Mouse (Mus musculus): Measurements from ENCODE around the gene AI464131. TPM values are rescaled to one million over a fixed set of nuclear protein-coding genes. Genes with fewer than 3 reads are reported as not detected.

Gene AI464131
- polyA plus RNA-seq, 1 experiment from 2014 or later, result 7.3 TPM

GRCm38 (mm10) chr4:41522136-41522535 is 19.3 kb upstream of the AI464131 start:
- Histone ChIP-seq H3K4me1 (peaks cover 48% of the 10 kb centered on the region), H3K9me3 (replicated peaks) (no peaks in the 10 kb centered on the region), H3K27ac (replicated peaks) (0 out of 2 replicates have a peak overlapping the region, but pooled peaks have one; percentile 6), H3K27me3 (ENCODE audit: low read depth, poor library complexity, severe bottlenecking) (peaks cover 25% of the 10 kb centered on the region; the same call in 1 of the 2 replicates), H3K36me3 (peaks cover 22% of the 10 kb centered on the region), H3K4me3 (no peak overlapping the region)
- no peak for DNase-seq (ENCODE audit: low spot score)
- 90% methylated on average over 6 of the region's 6 CpGs for WGBS

DNA sequence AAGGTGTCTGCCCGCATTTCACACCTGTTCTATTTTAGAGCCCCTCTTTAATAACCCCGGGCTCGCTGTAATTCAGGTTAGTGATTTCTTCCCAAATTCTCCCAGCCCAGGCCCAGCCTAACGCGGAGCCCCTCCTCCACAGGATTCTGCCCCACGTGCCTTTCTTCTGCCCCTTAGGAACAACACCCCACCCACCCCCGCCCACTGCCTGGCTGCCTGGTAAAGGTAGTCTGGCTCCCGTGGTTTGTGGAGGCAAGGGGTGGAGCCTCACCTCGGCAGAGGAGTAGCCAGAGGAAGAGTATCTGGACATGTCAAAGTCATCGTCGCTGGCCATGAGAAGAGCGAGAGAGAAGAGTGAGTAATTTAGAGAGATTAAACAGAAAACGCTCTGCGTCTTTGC is 17.8 kb upstream of the AI464131 start:
- peaks cover 22% of the 10 kb centered on the region for H3K36me3 ChIP-seq
- H3K27me3 ChIP-seq (ENCODE audit: low read depth, poor library complexity, severe bottlenecking), result peaks cover 25% of the 10 kb centered on the region; the same call in 1 of the 2 replicates
- WGBS, result 45% methylated on average over 14 of the region's 14 CpGs
- H3K27ac ChIP-seq (replicated peaks), result no peak overlapping the region
- no peaks in the 10 kb centered on the region for H3K9me3 ChIP-seq (replicated peaks)
- H3K4me1 ChIP-seq, result peaks cover 33% of the 10 kb centered on the region
- no peak for DNase-seq (ENCODE audit: low spot score)
- H3K4me3 ChIP-seq, result no peak overlapping the region

GRCm38 (mm10) chr4:41519195-41519594 is 16.3 kb upstream of the AI464131 start:
- DNase-seq (ENCODE audit: low spot score), result no peak
- H3K4me3 ChIP-seq, result no peak overlapping the region
- H3K36me3 ChIP-seq, result peaks cover 22% of the 10 kb centered on the region
- peaks cover 25% of the 10 kb centered on the region; the same call in 1 of the 2 replicates for H3K27me3 ChIP-seq (ENCODE audit: low read depth, poor library complexity, severe bottlenecking)
- 95% methylated on average over 5 of the region's 5 CpGs for WGBS
- H3K27ac ChIP-seq (replicated peaks), result no peak overlapping the region
- peaks cover 25% of the 10 kb centered on the region for H3K4me1 ChIP-seq
- H3K9me3 ChIP-seq (replicated peaks), result no peaks in the 10 kb centered on the region

DNA sequence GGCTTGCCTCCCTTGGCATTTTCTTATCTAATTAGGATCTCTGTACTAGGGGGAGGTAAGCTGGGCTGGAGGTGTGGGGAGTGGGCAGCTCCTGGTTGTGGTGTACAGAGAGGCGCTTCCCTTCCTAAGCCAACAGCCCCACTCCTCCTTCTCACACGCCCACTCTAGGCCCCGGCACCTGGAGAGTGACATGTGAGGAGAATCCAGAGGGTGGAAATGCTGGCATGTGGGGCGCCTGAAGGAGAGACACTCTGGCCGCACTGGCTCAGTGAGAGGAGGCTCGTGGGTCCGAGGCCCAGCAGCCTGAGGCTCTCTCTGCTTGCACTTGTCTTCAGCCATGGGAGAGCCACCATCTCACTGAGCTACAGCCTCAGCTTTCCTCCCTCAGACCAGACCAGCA is 15.5 kb upstream of the AI464131 start:
- WGBS, result 78% methylated on average over 7 of the region's 7 CpGs
- Histone ChIP-seq H3K4me3 (no peak overlapping the region), H3K27me3 (ENCODE audit: low read depth, poor library complexity, severe bottlenecking) (peaks cover 26% of the 10 kb centered on the region), H3K9me3 (replicated peaks) (no peaks in the 10 kb centered on the region), H3K27ac (replicated peaks) (peak overlapping the region; percentile 42; the same call in 1 of the 2 replicates), H3K36me3 (peaks cover 20% of the 10 kb centered on the region), H3K4me1 (peaks cover 25% of the 10 kb centered on the region)
- DNase-seq (ENCODE audit: low spot score), result no peak

- peak within 1 kb of the TSS; percentile 42; the same call in 1 of the 2 replicates for H3K27ac ChIP-seq (replicated peaks)
- WGBS, result 87% methylated on average over 2 of the region's 2 CpGs
Measured at GRCm38 (mm10) chr4:41517233-41517632, 14.4 kb upstream of the AI464131 start, which contains the start of gene 1110017D15Rik. TSS of gene 1110017D15Rik (minus strand) at chr4:41517333.

GRCm38 (mm10) chr4:41513714-41514113 is 10.8 kb upstream of the AI464131 start:
- H3K27me3 ChIP-seq (ENCODE audit: low read depth, poor library complexity, severe bottlenecking), result peaks cover 38% of the 10 kb centered on the region
- WGBS, result 28% methylated on average over 8 of the region's 8 CpGs
- H3K4me3 ChIP-seq, result no peak overlapping the region
- DNase-seq (ENCODE audit: low spot score), result no peak
- no peak overlapping the region; the same call in 1 of the 2 replicates for H3K27ac ChIP-seq (replicated peaks)
- H3K36me3 ChIP-seq, result 0 out of 2 replicates have a peak, but pooled peaks cover 2% of the 10 kb centered on the region
- H3K9me3 ChIP-seq (replicated peaks), result no peaks in the 10 kb centered on the region
- H3K4me1 ChIP-seq, result peaks cover 7% of the 10 kb centered on the region

More at GRCm38 (mm10) chr4:41517233-41517632, 14.4 kb upstream of the AI464131 start, which contains the start of gene 1110017D15Rik:
- no peak within 1 kb of the TSS for H3K4me3 ChIP-seq
- peaks cover 20% of the 10 kb centered on the region for H3K36me3 ChIP-seq
- H3K27me3 ChIP-seq (ENCODE audit: low read depth, poor library complexity, severe bottlenecking), result peaks cover 35% of the 10 kb centered on the region
- DNase-seq (ENCODE audit: low spot score), result no peak
- peaks cover 22% of the 10 kb centered on the region for H3K4me1 ChIP-seq
- no peaks in the 10 kb centered on the region for H3K9me3 ChIP-seq (replicated peaks)

GRCm38 (mm10) chr4:41513309-41513708 is 10.4 kb upstream of the AI464131 start:
- no peaks in the 10 kb centered on the region for H3K36me3 ChIP-seq
- H3K27me3 ChIP-seq (ENCODE audit: low read depth, poor library complexity, severe bottlenecking), result peaks cover 42% of the 10 kb centered on the region
- no peak overlapping the region for H3K4me3 ChIP-seq
- peaks cover 7% of the 10 kb centered on the region for H3K4me1 ChIP-seq
- H3K27ac ChIP-seq (replicated peaks), result no peak overlapping the region; the same call in 1 of the 2 replicates
- 34% methylated on average over 4 of the region's 4 CpGs for WGBS
- H3K9me3 ChIP-seq (replicated peaks), result no peaks in the 10 kb centered on the region
- DNase-seq (ENCODE audit: low spot score), result no peak

GRCm38 (mm10) chr4:41507998-41508397 is 5.1 kb upstream of the AI464131 start:
- no peak for DNase-seq (ENCODE audit: low spot score)

GRCm38 (mm10) chr4:41507326-41507924 is 4.5 kb upstream of the AI464131 start:
- H3K4me1 ChIP-seq, result peaks cover 41% of the 10 kb centered on the region
- H3K4me3 ChIP-seq, result peak overlapping the region; percentile 71
- no peaks in the 10 kb centered on the region for H3K9me3 ChIP-seq (replicated peaks)
- H3K36me3 ChIP-seq, result no peaks in the 10 kb centered on the region
- 2% methylated on average over 22 of the region's 22 CpGs for WGBS
- DNase-seq (ENCODE audit: low spot score), result peak; percentile 59
- H3K27me3 ChIP-seq (ENCODE audit: low read depth, poor library complexity, severe bottlenecking), result peaks cover 61% of the 10 kb centered on the region
- H3K27ac ChIP-seq (replicated peaks), result peak overlapping the region; percentile 88

More at GRCm38 (mm10) chr4:41507998-41508397, 5.1 kb upstream of the AI464131 start:
- H3K36me3 ChIP-seq, result no peaks in the 10 kb centered on the region
- peak overlapping the region; percentile 71 for H3K4me3 ChIP-seq
- H3K27ac ChIP-seq (replicated peaks), result no peak overlapping the region
- H3K27me3 ChIP-seq (ENCODE audit: low read depth, poor library complexity, severe bottlenecking), result peaks cover 62% of the 10 kb centered on the region
- no peaks in the 10 kb centered on the region for H3K9me3 ChIP-seq (replicated peaks)
- WGBS, result 44% methylated on average over 7 of the region's 7 CpGs
- H3K4me1 ChIP-seq, result peaks cover 35% of the 10 kb centered on the region

GRCm38 (mm10) chr4:41506906-41507305 is 4.0 kb upstream of the AI464131 start:
- H3K27ac ChIP-seq (replicated peaks), result peak overlapping the region; percentile 88
- no peaks in the 10 kb centered on the region for H3K9me3 ChIP-seq (replicated peaks)
- H3K4me3 ChIP-seq, result peak overlapping the region; percentile 71
- under 1% methylated on average over 29 of the region's 29 CpGs for WGBS
- H3K4me1 ChIP-seq, result peaks cover 46% of the 10 kb centered on the region
- peak; percentile 92 for DNase-seq (ENCODE audit: low spot score)
- no peaks in the 10 kb centered on the region for H3K36me3 ChIP-seq
- H3K27me3 ChIP-seq (ENCODE audit: low read depth, poor library complexity, severe bottlenecking), result peaks cover 61% of the 10 kb centered on the region

- H3K36me3 ChIP-seq, result no peaks in the 10 kb centered on the region
- 9% methylated on average over 13 of the region's 13 CpGs for WGBS
- peaks cover 50% of the 10 kb centered on the region for H3K4me1 ChIP-seq
- peak overlapping the region; percentile 88 for H3K27ac ChIP-seq (replicated peaks)
- H3K9me3 ChIP-seq (replicated peaks), result no peaks in the 10 kb centered on the region
- peak overlapping the region; percentile 71 for H3K4me3 ChIP-seq
- peak; percentile 79 for DNase-seq (ENCODE audit: low spot score)
- peaks cover 61% of the 10 kb centered on the region for H3K27me3 ChIP-seq (ENCODE audit: low read depth, poor library complexity, severe bottlenecking)
Measured at GRCm38 (mm10) chr4:41506156-41506555, 3.3 kb upstream of the AI464131 start.

- Histone ChIP-seq H3K9me3 (replicated peaks) (no peaks in the 10 kb centered on the region), H3K27ac (replicated peaks) (no peak overlapping the region), H3K36me3 (no peaks in the 10 kb centered on the region), H3K27me3 (ENCODE audit: low read depth, poor library complexity, severe bottlenecking) (peaks cover 69% of the 10 kb centered on the region), H3K4me3 (no peak overlapping the region), H3K4me1 (peaks cover 50% of the 10 kb centered on the region)
- 49% methylated on average over 11 of the region's 11 CpGs for WGBS
- no peak for DNase-seq (ENCODE audit: low spot score)
Measured at GRCm38 (mm10) chr4:41505131-41505551, 2.3 kb upstream of the AI464131 start.

DNA sequence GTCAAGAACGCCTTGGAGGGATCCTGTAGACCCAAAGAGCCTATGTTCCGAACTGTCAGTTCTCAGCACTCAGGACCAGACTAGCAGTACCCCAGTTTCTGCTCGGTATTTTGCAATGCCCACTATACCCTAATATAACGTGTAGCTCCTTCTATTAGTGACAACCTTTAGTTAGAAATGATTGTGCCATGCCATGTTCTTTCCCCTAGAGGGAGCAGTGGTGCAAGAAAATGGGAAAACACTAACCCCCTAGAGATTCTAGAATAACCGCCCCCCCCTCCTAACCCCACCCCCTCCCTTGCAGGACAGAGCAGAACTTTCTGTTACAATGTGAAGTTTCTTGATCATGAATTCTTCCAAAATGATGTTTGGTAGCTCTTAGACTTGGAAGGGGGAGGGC is 1.4 kb upstream of the AI464131 start:
- Histone ChIP-seq H3K4me1 (peaks cover 51% of the 10 kb centered on the region), H3K27me3 (ENCODE audit: low read depth, poor library complexity, severe bottlenecking) (peaks cover 70% of the 10 kb centered on the region), H3K36me3 (no peaks in the 10 kb centered on the region), H3K9me3 (replicated peaks) (no peaks in the 10 kb centered on the region), H3K27ac (replicated peaks) (no peak overlapping the region), H3K4me3 (no peak overlapping the region)
- DNase-seq (ENCODE audit: low spot score), result no peak
- WGBS, result 75% methylated on average over 5 of the region's 5 CpGs
